Mouse (Mus musculus) megakaryocyte-erythroid progenitor cell, adult 5-6 weeks (primary cell): ENCODE data around the gene Usp22. TPM values are rescaled to one million over a fixed set of nuclear protein-coding genes. Genes with fewer than 3 reads are reported as not detected.
"Not testable (repeated sequence)": the region's sequence is repeated elsewhere in the genome, so short reads cannot be mapped to it uniquely, and the experiment has no call there.

Source experiments
- ATAC-seq: replicated peaks from 2 replicates; pipeline ENCODE4 v1.8.0; 2016; ENCODE audit warnings: mild to moderate bottlenecking, inconsistent platforms; ENCODE audit not compliant: severe bottlenecking, poor library complexity, low FRiP score, low TSS enrichment
- total RNA-seq, 2 experiments: library from RNA; stranded (forward) in 1 of 2; stranded (reverse) in 1 of 2; fragments of 200-1000, 215-1000 nt in 1 of 2; fragments of >200 nt in 1 of 2; fragmentation: Nextera tagmentation in 1 of 2; gene quantifications; 2 replicates each; pipeline ENCODE4 v1.2.3; 2014 to 2017

Usp22 gene
- total RNA-seq, 2 experiments from 2014 or later: 19.8 to 23.9 TPM

GRCm38 (mm10) chr11:61146645-61147299 is 28.1 kb downstream of the Usp22 start:
- ATAC-seq: 0 out of 2 replicates have a peak, but pooled peaks have one; percentile 15

GRCm38 (mm10) chr11:61145551-61145950 is 29.3 kb downstream of the Usp22 start:
- ATAC-seq: no peak

- no peak for ATAC-seq
Observed at GRCm38 (mm10) chr11:61143564-61144469, 31.0 kb downstream of the Usp22 start.

- peak; percentile 33; the same call in 1 of the 2 replicates for ATAC-seq
Observed at GRCm38 (mm10) chr11:61142941-61143530, 31.8 kb downstream of the Usp22 start.

- ATAC-seq: no peak
Observed at GRCm38 (mm10) chr11:61142262-61142661, 32.6 kb downstream of the Usp22 start.

- ATAC-seq: no peak
Observed at GRCm38 (mm10) chr11:61141693-61142092, 33.2 kb downstream of the Usp22 start.

GRCm38 (mm10) chr11:61132943-61133342 is 41.9 kb downstream of the Usp22 start:
- ATAC-seq: no peak

- ATAC-seq: not testable (repeated sequence)
Observed at GRCm38 (mm10) chr11:61130646-61131045, 44.2 kb downstream of the Usp22 start.

GRCm38 (mm10) chr11:61129305-61129704 is 45.5 kb downstream of the Usp22 start:
- no peak for ATAC-seq

DNA sequence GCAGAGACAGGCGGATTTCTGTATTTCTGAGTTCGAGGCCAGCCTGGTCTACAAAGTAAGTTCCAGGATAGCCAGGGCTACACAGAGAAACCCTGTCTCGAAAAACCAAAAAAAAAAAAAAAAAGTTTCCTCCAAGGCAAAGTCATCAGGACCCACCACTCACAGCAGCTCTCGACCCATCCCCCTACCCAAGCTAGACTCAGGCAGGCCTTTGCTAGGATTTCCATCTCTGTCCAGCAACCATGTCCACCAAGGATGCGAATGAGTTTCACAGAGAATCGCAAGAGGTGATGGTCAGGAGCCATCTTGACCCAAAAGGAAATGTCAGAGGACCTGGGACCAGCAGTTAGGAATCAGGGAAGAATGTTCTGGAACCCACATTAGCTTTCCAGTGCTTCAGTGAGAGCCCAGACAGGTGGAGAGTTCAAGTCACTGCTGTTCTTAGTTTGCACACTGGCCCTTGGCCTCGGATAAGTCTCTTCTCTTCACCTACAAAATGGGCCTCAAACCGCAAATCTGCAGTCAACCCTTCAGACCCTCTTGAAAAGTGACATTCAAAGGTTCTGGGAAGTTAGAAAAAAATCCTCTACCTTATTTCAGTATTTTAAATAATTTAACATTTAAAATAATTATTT is 47.3 kb downstream of the Usp22 start:
- no peak for ATAC-seq

DNA sequence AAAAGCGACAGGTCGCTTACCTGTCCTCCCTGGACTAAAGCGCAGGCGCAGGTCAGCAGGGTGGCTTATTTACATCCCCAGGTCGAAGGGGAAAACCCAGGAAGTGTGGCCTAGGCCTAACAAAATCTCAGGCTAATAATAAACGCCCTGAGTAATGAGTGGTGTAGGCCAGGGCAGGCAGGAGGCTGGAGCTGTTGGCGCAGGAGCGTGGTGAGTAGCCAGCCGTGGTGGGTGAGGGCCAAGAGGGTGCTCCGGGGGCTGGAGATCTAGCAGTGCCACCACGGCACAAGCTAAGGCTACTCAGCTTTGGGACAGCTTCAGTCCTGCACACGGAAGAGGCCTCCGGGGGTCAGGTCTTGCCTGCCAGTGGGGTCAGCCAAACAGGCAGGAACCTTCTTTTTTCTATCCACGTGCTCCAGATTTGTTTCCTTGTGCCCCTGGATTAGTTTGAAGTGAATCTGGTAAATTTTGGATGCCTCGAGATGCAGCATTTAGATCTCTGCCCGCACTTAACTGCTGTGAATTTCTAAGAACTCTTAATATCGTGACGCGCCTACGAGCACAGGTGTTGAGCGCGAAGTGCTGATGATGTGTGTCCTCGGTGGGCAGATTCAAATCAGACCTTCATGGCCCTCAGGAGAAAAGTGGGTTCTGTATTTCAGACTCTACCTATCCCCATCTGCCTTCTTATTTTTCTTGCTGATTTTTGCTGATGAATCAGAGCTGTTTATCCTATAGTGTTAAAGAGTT is 48.1 kb downstream of the Usp22 start, which contains the start of gene Tnfrsf13b:
Gene Tnfrsf13b (plus strand): TSS at position 150 of the 750 bp plus-strand sequence.
- no peak for ATAC-seq

DNA sequence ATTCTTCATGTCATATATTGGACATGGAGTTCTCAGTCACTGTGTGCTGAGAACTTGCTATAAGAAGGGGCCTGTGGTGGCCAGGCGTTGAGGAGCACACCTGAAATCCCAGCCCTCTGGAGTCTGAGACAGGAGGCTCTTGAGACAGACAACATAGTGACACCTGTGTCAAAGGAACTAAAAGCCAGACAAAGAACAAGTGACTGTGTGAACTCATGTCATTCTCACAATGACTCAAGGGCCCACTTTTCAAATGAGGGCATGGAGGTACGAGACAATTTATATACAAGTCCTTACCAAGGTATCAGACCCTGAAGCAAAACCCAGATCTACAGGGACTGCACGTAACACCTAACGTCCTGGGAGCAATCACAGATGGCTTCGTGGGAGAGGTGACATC is 48.9 kb downstream of the Usp22 start:
- no peak for ATAC-seq

- ATAC-seq: no peak
Observed at GRCm38 (mm10) chr11:61123886-61124285, 51.0 kb downstream of the Usp22 start.

DNA sequence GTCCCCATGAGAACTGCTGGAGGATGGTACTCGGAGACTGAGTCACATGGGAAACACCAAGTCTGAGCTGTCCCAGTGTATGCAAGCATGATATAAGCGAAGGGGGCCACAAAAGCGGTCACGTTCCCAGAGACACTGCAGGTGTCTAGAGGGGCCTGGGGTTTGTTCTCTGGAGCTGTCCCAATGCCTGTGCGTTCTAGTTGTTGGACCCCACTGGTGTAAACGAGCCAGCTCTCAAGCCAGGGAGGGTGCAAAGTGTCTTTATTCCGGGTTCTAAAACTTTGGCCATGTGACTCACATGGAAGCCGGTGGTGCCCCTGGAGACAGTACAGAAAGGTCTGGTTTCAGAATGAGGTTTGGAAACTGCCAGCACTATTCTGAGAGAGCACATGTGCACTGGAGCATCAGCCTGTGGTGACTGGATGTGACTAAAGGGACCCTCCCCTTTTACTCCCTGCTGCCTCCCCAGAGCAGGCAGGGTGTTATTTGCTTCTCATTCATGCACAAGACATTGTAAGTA is 52.0 kb downstream of the Usp22 start:
- no peak for ATAC-seq

- no peak for ATAC-seq
Observed at GRCm38 (mm10) chr11:61122283-61122768, 52.5 kb downstream of the Usp22 start.

- no peak for ATAC-seq
Observed at GRCm38 (mm10) chr11:61119996-61120583, 54.8 kb downstream of the Usp22 start.

GRCm38 (mm10) chr11:61116226-61116625 is 58.6 kb downstream of the Usp22 start:
- ATAC-seq: no peak

GRCm38 (mm10) chr11:61112323-61112995 is 62.4 kb downstream of the Usp22 start:
- ATAC-seq: no peak
